Mouse (Mus musculus): ENCODE measurements at regions not wholly inside any gene's neighbourhood (a gene's known extent, or its start where the extent isn't known, plus 50 kb on each side); places are given as distances from the start of the nearest gene placed in this dataset.

DNA sequence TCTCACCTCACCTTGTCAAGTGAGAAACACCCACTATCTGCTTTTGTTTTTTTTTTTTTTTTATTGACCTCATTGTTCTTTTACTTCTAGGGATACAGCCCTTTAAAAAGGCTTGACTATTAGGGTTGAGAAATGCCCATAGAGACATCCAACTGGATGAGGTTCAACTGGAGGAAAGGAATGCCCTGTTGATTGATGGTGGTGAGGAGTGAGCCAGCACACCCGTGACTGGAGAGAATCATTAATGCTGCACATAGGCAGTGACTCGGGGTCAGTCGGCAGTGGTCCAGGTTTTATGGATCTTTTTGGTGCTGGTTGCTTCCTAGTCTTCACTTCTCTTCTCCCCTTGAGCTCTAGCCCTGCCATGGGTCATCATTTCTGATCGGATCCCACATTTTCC is 82.9 kb upstream of the Cryz start:
- no peak overlapping the region for H3K4me2 ChIP-seq
- no peaks in the 10 kb centered on the region for H3K4me1 ChIP-seq (replicated peaks)
- no peaks in the 10 kb centered on the region for H3K27me3 ChIP-seq
- H3K36me3 ChIP-seq = no peaks in the 10 kb centered on the region
- no peak overlapping the region for H3K9ac ChIP-seq
- no peak for ATAC-seq (ENCODE audit: low FRiP score)
- H3K9me3 ChIP-seq = no peaks in the 10 kb centered on the region
- H3K27ac ChIP-seq = no peak overlapping the region
- no peak overlapping the region for H3K4me3 ChIP-seq
- WGBS = 95% methylated on average over 4 of the region's 4 CpGs

DNA sequence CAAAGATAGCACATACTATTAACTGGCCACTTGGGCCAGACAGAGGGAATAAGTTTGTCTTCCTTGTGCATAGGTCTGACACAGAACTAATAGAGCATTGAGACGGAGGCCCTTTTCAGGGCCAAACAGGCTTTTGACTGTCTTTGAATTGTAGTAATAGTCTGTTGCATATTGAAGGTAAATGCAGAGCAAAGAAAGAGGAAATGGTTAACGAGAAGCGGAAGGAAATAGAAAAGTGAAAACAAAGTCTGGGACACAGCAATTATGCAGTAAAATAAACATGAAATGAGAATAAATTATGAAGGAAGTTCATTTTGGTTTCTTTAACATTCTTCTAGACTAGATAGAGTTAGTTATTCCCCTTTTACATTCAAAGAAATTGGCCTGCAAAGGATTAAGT is 86.4 kb upstream of the Cryz start:
- 88% methylated on average over 3 of the region's 3 CpGs for WGBS
- Histone ChIP-seq H3K9me3 (no peaks in the 10 kb centered on the region), H3K27me3 (no peaks in the 10 kb centered on the region), H3K9ac (no peak overlapping the region), H3K27ac (no peak overlapping the region), H3K4me1 (replicated peaks) (no peaks in the 10 kb centered on the region), H3K4me2 (no peak overlapping the region), H3K36me3 (no peaks in the 10 kb centered on the region), H3K4me3 (no peak overlapping the region)
- ATAC-seq (ENCODE audit: low FRiP score) = no peak

DNA sequence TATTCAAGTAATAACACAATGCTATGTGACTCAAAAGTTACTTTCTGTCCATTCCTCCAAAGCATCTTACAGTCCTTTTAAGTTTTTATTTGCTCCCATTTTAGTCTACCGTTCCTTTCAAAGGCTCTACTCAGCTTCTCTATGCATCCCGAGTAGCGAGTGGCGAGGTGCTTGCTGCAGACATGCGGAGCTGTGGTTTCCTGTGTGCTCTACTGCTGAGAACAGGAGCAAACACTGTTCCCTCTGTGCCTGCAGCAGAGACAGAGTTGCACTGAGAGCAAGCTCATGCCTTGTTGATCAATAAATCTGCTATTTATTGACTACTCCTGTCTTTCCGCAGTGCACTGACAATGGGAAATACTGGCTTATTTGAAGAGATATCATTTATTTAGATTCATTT is 87.1 kb upstream of the Cryz start:
- WGBS = 83% methylated on average over 6 of the region's 6 CpGs
- H3K4me2 ChIP-seq = no peak overlapping the region
- H3K9me3 ChIP-seq = no peaks in the 10 kb centered on the region
- no peaks in the 10 kb centered on the region for H3K27me3 ChIP-seq
- H3K4me1 ChIP-seq (replicated peaks) = no peaks in the 10 kb centered on the region
- ATAC-seq (ENCODE audit: low FRiP score) = no peak
- H3K9ac ChIP-seq = no peak overlapping the region
- no peak overlapping the region for H3K4me3 ChIP-seq
- H3K27ac ChIP-seq = no peak overlapping the region
- no peaks in the 10 kb centered on the region for H3K36me3 ChIP-seq

DNA sequence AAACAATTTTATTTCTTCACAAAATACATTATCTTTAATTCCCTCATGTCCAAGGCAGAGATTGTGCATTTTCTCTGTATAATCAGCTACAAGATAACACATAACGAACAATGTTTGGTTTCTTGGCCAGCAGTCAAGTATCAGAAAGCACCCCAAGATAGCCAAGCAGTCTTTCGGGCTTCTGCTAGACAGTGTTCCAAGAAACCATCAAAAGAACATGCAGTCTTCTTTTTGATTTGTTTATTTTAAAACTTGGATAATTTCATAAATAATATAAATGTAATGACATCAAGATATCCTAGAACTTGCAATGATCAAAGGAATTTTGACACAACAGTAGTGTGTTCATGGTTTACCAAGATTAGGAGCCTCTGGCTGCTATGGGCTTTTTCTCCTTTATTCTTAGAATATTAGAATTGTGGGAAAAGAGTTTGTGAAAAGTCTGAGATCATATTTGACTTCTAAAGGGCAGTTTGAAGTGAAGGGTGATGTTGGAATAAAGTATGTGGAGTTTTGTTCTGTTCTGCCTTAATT is 103.1 kb upstream of the Cryz start:
- Histone ChIP-seq H3K36me3 (no peaks in the 10 kb centered on the region), H3K9me3 (no peaks in the 10 kb centered on the region), H3K4me1 (replicated peaks) (no peaks in the 10 kb centered on the region), H3K9ac (no peak overlapping the region), H3K4me3 (no peak overlapping the region), H3K4me2 (no peak overlapping the region), H3K27ac (no peak overlapping the region), H3K27me3 (no peaks in the 10 kb centered on the region)
- ATAC-seq (ENCODE audit: low FRiP score) = no peak
- WGBS = 90% methylated on average over 2 of the region's 2 CpGs

DNA sequence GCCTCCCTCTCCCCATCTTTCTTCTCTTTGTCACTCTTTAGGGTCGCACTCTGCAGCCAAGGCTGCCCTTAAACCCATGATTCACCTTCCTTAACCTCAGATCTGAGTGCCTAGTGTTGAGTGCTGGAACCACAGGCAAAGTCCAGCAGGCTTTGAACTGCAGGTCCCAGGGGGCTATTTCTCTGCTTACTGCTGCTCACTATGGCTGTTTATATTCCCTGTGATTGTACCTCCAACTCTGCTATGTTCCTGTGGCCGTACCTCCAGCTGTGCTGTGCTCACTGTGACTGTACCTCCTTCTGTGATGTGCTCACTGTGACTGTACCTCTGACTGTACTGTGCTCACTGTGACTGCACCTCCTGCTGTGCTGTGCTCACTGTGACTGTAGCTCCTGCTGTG is 124.1 kb upstream of the Cryz start:
- Histone ChIP-seq H3K4me2 (no peak overlapping the region), H3K27ac (no peak overlapping the region), H3K4me3 (no peak overlapping the region), H3K9me3 (no peaks in the 10 kb centered on the region), H3K36me3 (no peaks in the 10 kb centered on the region), H3K27me3 (no peaks in the 10 kb centered on the region), H3K9ac (no peak overlapping the region), H3K4me1 (replicated peaks) (peaks cover 9% of the 10 kb centered on the region)
- ATAC-seq (ENCODE audit: low FRiP score) = no peak
- 90% methylated on average over 2 of the region's 2 CpGs for WGBS

DNA sequence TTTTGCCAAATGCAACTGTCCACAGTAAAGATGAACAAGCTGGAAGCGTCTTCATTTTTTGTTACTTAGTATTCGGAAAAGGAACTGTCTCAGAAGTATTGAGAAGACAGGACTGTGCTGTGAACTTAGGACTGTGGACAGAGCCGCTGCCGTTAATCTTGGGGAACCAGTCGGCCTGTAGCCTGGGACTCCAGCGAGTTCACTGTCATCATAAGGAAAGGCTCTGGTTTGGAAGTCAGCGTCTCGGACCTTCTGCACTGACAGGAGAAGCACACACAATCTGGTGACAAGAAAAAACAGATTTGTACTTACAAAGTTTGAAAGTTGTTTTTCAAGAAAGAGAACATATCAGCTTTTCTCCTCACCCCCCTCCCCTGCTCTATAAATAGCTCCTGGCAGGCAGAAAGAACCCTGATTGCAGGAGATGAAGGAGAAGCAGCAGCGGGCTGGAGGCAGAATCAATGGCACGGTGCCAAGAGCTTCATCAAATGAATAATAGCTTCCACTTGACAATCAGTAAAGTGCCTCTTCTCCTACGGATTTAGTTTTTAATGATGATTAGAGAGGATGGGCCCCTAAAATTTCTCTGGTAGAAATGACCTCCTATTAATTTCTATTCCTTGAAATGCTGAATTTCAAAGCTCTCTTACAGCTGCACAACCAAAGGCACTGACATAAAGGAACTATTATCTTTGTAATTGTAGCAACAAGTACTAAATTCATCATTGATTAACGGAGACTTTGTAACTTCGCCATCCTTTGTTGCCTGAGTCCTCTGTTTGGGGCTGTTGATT is 128.7 kb upstream of the Cryz start:
- Histone ChIP-seq H3K9ac (no peak overlapping the region), H3K27ac (no peak overlapping the region), H3K9me3 (no peaks in the 10 kb centered on the region), H3K36me3 (no peaks in the 10 kb centered on the region), H3K27me3 (no peaks in the 10 kb centered on the region), H3K4me1 (replicated peaks) (peaks cover 10% of the 10 kb centered on the region), H3K4me3 (no peak overlapping the region), H3K4me2 (0 out of 2 replicates have a peak overlapping the region, but pooled peaks have one; percentile 14)
- ATAC-seq (ENCODE audit: low FRiP score) = no peak
- WGBS = 32% methylated on average over 13 of the region's 13 CpGs

DNA sequence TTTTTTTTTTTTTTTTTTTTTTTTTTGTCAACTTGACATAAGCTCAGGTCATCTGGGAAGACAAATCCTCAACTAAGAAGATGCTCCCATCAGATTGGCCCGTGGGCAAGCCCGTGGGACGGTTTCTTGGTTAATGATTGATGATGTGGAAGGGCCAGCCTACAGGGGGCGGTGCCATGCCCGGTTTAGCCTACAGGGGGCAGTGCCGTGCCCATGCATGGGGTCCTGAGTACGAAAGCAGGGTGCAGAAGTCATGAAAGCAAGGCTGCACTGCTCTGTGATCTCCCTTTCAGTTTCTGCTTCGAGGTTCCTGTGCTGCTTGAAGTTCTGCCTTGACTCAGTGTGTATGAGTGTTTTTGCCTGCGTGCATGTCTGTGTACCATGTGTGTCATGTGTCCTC is 127.7 kb upstream of the Lhx8 start:
- Histone ChIP-seq H3K27me3 (no peaks in the 10 kb centered on the region), H3K27ac (no peak overlapping the region), H3K4me2 (no peak overlapping the region), H3K4me3 (no peak overlapping the region), H3K36me3 (no peaks in the 10 kb centered on the region), H3K9ac (no peak overlapping the region), H3K9me3 (no peaks in the 10 kb centered on the region), H3K4me1 (replicated peaks) (no peaks in the 10 kb centered on the region)
- WGBS = 85% methylated on average over 9 of the region's 9 CpGs
- ATAC-seq (ENCODE audit: low FRiP score) = no peak

DNA sequence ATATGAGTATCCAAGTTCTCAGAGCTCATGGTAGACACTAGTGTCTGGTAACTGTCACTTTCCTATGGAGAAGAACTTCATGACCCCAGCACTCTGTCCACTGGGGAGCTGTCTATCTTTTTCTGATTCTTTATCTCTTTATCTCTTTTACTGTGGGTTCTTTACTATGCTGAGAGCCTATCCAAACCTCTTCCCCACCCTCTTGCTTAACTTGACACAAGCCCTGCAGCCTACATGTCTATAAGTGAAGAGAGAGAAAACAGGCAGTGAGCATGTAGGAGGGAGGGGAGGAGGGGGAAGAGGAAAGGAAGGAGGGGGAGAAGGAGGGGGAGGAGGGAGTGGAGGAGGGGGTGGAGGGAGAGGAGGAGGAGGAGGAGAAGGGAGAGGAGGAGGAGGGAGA is 122.6 kb upstream of the Lhx8 start:
- H3K27me3 ChIP-seq = no peaks in the 10 kb centered on the region
- no peak overlapping the region for H3K27ac ChIP-seq
- no peak overlapping the region for H3K4me3 ChIP-seq
- ATAC-seq (ENCODE audit: low FRiP score) = no peak
- 0 out of 2 replicates have a peak, but pooled peaks cover 1% of the 10 kb centered on the region for H3K9me3 ChIP-seq
- no peaks in the 10 kb centered on the region for H3K36me3 ChIP-seq
- H3K4me2 ChIP-seq = no peak overlapping the region
- no peak overlapping the region for H3K9ac ChIP-seq
- no peaks in the 10 kb centered on the region for H3K4me1 ChIP-seq (replicated peaks)

DNA sequence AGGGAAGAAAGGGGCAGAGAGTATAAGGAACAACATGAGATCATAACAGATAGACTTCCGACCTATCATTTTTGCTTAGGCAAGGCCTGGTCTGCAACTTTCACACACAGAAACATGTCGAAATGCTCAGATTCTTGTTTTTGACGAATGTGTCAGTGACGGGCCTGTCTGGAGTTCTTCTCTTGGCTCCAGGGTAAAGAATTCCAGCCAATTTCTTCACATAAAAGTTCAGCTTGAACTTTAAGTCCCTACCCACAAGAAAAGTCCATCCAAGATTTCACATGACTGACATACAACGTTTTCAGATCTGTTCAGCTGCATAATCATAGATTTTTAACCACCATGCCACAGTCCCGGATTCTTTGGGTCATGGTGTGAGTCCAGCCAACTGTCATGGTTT is 122.1 kb upstream of the Lhx8 start:
- Histone ChIP-seq H3K4me3 (no peak overlapping the region), H3K4me2 (no peak overlapping the region), H3K36me3 (no peaks in the 10 kb centered on the region), H3K4me1 (replicated peaks) (no peaks in the 10 kb centered on the region), H3K27me3 (no peaks in the 10 kb centered on the region), H3K27ac (no peak overlapping the region), H3K9ac (no peak overlapping the region), H3K9me3 (0 out of 2 replicates have a peak, but pooled peaks cover 3% of the 10 kb centered on the region)
- ATAC-seq (ENCODE audit: low FRiP score) = no peak
- WGBS = 86% methylated on average over 6 of the region's 6 CpGs

DNA sequence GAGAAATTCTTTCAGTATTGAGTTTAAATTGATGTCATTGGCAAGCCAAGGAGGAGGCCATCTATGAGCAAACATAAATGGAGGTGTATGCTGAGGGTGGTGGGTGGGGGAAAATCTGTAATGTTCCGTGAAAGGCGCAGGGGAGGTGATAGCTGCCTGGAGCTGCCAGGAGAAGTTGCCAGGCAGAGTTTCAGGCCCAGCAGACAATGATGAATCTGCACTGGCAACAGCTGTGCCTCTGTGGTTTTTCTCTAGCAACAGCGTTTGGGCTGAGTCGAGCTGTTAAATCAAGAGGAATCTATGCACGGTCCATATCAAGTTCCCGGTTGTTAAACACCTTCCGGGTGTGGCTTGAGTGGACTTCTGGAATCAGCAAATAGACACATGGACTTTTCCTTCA is 120.7 kb upstream of the Lhx8 start:
- no peak overlapping the region for H3K4me2 ChIP-seq
- H3K27me3 ChIP-seq = no peaks in the 10 kb centered on the region
- no peaks in the 10 kb centered on the region for H3K36me3 ChIP-seq
- H3K27ac ChIP-seq = no peak overlapping the region
- WGBS = 83% methylated on average over 7 of the region's 7 CpGs
- 0 out of 2 replicates have a peak, but pooled peaks cover 3% of the 10 kb centered on the region for H3K9me3 ChIP-seq
- H3K9ac ChIP-seq = no peak overlapping the region
- no peaks in the 10 kb centered on the region for H3K4me1 ChIP-seq (replicated peaks)
- no peak for ATAC-seq (ENCODE audit: low FRiP score)
- no peak overlapping the region for H3K4me3 ChIP-seq

DNA sequence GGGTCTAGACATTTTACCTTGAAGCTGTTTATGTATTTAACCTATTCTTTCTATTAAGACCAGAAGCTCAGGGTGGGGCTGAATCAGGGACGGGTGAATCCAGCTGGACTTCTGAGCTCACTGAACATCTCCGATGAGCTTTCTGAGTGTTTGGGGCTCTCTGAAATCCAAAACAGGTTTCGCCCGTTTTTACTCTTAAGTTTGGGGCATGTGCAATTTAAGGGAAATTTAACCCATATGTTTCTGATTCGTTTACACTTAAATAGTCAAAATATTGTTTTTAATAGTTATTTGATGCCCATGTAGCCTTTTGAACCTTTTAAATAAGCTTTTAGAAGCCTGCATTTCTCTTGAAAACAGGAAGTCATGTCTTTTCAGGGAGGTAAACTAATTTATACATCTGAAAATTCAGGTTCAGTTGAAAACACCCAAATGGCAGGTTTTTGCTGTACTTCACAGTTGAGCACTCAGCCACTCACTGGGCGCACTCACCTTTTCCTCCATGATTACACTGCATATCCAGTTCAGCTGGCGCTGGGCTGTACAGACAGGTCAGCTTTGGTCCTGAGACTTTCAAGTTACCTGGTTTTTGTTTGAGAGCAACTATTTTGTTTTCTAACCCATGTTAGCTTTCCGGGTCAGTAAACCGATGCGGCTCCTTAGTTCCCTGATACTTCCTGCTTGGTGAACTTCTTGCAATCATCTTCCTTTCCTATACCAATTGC is 113.1 kb upstream of the Lhx8 start:
- Histone ChIP-seq H3K36me3 (no peaks in the 10 kb centered on the region), H3K27ac (no peak overlapping the region), H3K27me3 (no peaks in the 10 kb centered on the region), H3K9me3 (0 out of 2 replicates have a peak, but pooled peaks cover 3% of the 10 kb centered on the region), H3K4me1 (replicated peaks) (no peaks in the 10 kb centered on the region), H3K4me3 (no peak overlapping the region), H3K4me2 (no peak overlapping the region), H3K9ac (no peak overlapping the region)
- no peak for ATAC-seq (ENCODE audit: low FRiP score)
- 89% methylated on average over 10 of the region's 10 CpGs for whole genome bisulfite sequencing

DNA sequence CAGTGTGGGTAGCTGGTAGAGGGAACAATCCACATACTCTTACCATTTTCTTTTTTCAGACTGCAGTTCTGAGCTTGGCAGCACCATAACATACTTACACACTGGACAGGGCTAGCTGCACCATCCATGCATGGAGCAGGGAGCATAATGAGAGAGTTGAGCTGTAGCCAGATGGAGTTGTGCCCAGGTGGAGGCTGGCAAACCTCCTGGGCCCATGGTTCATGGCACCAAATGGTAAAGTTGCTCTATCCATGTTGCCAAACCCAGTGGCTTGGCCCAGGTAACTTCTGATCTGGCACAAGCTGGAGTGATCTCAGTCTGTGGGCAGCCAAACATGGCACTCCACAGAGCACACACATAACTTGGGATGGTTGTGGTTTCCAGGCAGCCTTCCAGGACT is 111.0 kb upstream of the Lhx8 start:
- Histone ChIP-seq H3K27ac (no peak overlapping the region), H3K36me3 (no peaks in the 10 kb centered on the region), H3K4me1 (replicated peaks) (no peaks in the 10 kb centered on the region), H3K9me3 (no peaks in the 10 kb centered on the region), H3K4me3 (no peak overlapping the region), H3K27me3 (no peaks in the 10 kb centered on the region), H3K4me2 (no peak overlapping the region), H3K9ac (no peak overlapping the region)
- ATAC-seq (ENCODE audit: low FRiP score) = no peak

DNA sequence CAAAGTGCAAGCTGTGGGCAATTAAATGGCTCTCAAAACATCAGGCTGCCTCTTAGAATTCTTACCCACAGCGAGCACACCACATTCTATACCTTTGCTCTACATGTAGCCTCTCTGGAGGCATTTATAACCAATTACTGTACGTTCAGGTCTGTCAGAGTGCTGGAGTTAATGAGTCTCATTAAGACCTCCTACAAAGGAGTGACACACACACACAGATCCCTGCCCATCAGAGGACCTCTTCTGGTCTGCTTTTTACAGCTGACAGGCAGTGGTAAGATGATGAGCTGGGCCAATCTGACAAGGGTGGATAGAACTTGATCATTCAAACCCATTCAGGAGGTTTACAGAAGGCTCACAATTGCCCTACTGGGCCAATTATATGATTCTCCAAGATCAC is 110.4 kb upstream of the Lhx8 start:
- Histone ChIP-seq H3K27ac (no peak overlapping the region), H3K36me3 (no peaks in the 10 kb centered on the region), H3K27me3 (no peaks in the 10 kb centered on the region), H3K9me3 (no peaks in the 10 kb centered on the region), H3K9ac (no peak overlapping the region), H3K4me2 (no peak overlapping the region), H3K4me3 (no peak overlapping the region), H3K4me1 (replicated peaks) (no peaks in the 10 kb centered on the region)
- WGBS = 61% methylated on average over 2 of the region's 2 CpGs
- ATAC-seq (ENCODE audit: low FRiP score) = no peak

All from hindbrain, embryonic 13.5 days (tissue).